Mouse (Mus musculus): ENCODE results near the gene Nfix. TPM values are rescaled to one million over a fixed set of nuclear protein-coding genes. Genes with fewer than 3 reads are reported as not detected.

Gene Nfix
- polyA plus RNA-seq, 1 experiment: 18.2 TPM

DNA sequence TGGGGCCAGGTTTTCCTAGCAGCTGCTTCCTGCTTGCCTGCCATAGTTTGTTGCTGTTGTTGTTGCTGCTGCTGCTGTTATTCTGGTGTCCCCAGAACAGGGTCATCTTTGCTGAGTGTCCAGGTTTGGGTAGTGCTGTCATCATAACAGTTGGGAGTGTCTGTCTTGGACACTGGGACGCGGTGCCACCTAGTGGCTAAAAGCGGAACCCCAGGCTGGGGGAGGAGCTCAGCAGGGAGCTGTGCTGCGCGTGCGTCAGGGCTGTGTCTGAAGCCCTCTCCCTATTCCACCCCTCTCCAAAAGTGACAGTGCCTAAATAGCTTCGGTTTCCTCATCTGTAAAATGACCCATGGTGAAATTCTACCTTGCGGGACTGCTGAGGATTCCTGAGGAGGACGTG is 15.4 kb upstream of the Nfix start:
- no peak overlapping the region for H3K4me3 ChIP-seq (ENCODE audit: control insufficient read depth, insufficient read depth, low read length)
- 14% methylated on average over 9 of the region's 9 CpGs for WGBS
- H3K27me3 ChIP-seq (ENCODE audit: control insufficient read depth, insufficient read depth, low read length): no peaks in the 10 kb centered on the region
- H3K27ac ChIP-seq (ENCODE audit: control insufficient read depth, insufficient read depth, low read length): no peak overlapping the region
- no peaks in the 10 kb centered on the region for H3K36me3 ChIP-seq (ENCODE audit: control insufficient read depth, insufficient read depth, low read length)
- DNase-seq: peak; percentile 94
- TF ChIP-seq POLR2A (IDR thresholded peaks at IDR 0.05; ENCODE audit: control insufficient read depth, extremely low read depth, insufficient read depth, low read length, poor library complexity): no peak
- peak; percentile 90 for TF ChIP-seq CTCF (IDR thresholded peaks at IDR 0.05; ENCODE audit: borderline replicate concordance, control insufficient read depth, extremely low read depth, insufficient read depth, low read length, poor library complexity)
- peaks cover 2% of the 10 kb centered on the region; the same call in 1 of the 2 replicates for H3K4me1 ChIP-seq (replicated peaks; ENCODE audit: control insufficient read depth, insufficient read depth, low read length)

DNA sequence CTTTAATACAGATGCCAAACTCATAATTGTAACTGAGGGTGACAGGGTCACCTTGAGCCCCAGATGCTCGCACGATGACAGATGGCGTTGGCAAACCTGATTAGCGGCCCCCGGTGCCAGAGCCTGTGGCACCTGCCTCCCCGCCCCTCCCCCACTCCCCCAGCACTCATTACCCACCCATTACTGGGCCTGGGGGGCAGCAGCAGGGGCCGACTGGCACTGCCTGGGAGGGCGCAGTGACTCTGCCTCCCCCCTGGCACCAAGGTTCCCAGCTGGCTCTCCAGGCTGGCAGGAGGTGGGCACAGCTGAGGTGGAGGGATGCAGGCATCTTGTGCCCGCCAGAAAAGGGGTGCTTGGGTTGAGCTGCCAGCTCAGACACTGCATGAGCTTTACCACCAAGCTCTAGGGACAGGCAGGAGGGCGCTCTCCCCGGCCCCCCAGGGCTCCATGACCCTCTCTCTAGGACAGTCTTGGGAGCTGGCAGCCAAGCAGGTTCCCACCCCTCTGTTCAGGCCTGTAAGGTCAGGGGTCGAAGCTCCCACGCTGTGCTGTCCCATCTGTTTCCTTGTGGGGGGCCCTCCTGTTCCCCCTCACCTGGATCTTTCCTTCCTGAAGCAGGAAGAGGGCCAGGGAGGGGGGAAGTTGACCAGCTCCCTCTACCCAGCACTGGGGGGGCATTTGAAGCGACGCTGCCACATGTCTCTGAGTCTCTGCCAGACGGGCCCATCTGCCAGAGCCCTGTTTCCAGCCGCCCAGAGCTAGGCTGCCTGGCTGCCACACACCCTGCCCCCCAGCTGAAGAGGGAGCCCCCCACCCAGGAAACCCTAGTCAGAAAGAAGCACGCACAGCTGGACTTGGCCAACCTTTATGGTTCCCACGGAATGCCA is 14.7 kb upstream of the Nfix start:
- H3K27ac ChIP-seq (ENCODE audit: control insufficient read depth, insufficient read depth, low read length): no peak overlapping the region
- DNase-seq: no peak
- no peaks in the 10 kb centered on the region for H3K36me3 ChIP-seq (ENCODE audit: control insufficient read depth, insufficient read depth, low read length)
- no peak for TF ChIP-seq POLR2A (IDR thresholded peaks at IDR 0.05; ENCODE audit: control insufficient read depth, extremely low read depth, insufficient read depth, low read length, poor library complexity)
- TF ChIP-seq CTCF (IDR thresholded peaks at IDR 0.05; ENCODE audit: borderline replicate concordance, control insufficient read depth, extremely low read depth, insufficient read depth, low read length, poor library complexity): no peak
- peaks cover 2% of the 10 kb centered on the region; the same call in 1 of the 2 replicates for H3K4me1 ChIP-seq (replicated peaks; ENCODE audit: control insufficient read depth, insufficient read depth, low read length)
- WGBS: 49% methylated on average over 19 of the region's 19 CpGs
- no peak overlapping the region for H3K4me3 ChIP-seq (ENCODE audit: control insufficient read depth, insufficient read depth, low read length)
- H3K27me3 ChIP-seq (ENCODE audit: control insufficient read depth, insufficient read depth, low read length): no peaks in the 10 kb centered on the region

DNA sequence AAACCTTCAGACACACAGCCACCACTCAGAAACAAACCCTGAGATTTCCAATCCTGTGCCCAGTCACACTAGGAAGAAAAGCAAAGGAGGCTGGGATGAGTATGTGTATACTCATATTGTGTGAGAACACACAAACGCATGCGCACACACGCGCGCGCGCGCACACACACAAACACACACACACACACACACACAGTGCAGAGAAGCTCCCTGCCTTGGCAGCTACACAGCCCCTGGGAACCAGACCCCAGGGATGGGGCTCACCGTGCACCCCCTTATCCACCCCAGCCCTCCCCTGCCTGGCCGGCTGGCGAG is 14.1 kb upstream of the Nfix start:
- Histone ChIP-seq H3K27me3 (ENCODE audit: control insufficient read depth, insufficient read depth, low read length) (no peaks in the 10 kb centered on the region), H3K4me3 (ENCODE audit: control insufficient read depth, insufficient read depth, low read length) (no peak overlapping the region), H3K36me3 (ENCODE audit: control insufficient read depth, insufficient read depth, low read length) (no peaks in the 10 kb centered on the region), H3K27ac (ENCODE audit: control insufficient read depth, insufficient read depth, low read length) (no peak overlapping the region), H3K4me1 (replicated peaks; ENCODE audit: control insufficient read depth, insufficient read depth, low read length) (peaks cover 2% of the 10 kb centered on the region; the same call in 1 of the 2 replicates)
- WGBS: 96% methylated on average over 11 of the region's 11 CpGs
- no peak for DNase-seq
- TF ChIP-seq CTCF (IDR thresholded peaks at IDR 0.05; ENCODE audit: borderline replicate concordance, control insufficient read depth, extremely low read depth, insufficient read depth, low read length, poor library complexity): no peak
- no peak for TF ChIP-seq POLR2A (IDR thresholded peaks at IDR 0.05; ENCODE audit: control insufficient read depth, extremely low read depth, insufficient read depth, low read length, poor library complexity)

DNA sequence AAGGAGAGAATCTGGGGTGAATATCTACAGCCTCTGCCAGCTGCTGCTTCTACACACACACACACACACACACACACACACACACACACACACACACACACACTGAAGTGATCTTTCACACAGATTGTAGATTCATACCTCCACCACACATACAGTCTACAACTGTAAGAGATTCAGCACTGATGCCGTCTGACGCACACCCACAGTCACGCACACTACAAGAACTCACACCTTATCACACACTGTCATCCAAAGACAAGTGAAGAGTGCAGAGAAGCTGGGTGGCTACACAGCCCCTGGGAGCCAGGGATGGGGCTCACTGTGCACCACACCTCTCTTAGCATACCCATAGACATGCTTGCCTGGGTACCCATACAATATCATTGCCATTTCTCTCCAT is 13.7 kb upstream of the Nfix start:
- H3K27me3 ChIP-seq (ENCODE audit: control insufficient read depth, insufficient read depth, low read length): no peaks in the 10 kb centered on the region
- H3K4me1 ChIP-seq (replicated peaks; ENCODE audit: control insufficient read depth, insufficient read depth, low read length): peaks cover 2% of the 10 kb centered on the region; the same call in 1 of the 2 replicates
- no peak overlapping the region for H3K4me3 ChIP-seq (ENCODE audit: control insufficient read depth, insufficient read depth, low read length)
- DNase-seq: no peak
- TF ChIP-seq POLR2A (IDR thresholded peaks at IDR 0.05; ENCODE audit: control insufficient read depth, extremely low read depth, insufficient read depth, low read length, poor library complexity) (no peak), CTCF (IDR thresholded peaks at IDR 0.05; ENCODE audit: borderline replicate concordance, control insufficient read depth, extremely low read depth, insufficient read depth, low read length, poor library complexity) (no peak)
- WGBS: 93% methylated on average over 3 of the region's 3 CpGs
- H3K36me3 ChIP-seq (ENCODE audit: control insufficient read depth, insufficient read depth, low read length): no peaks in the 10 kb centered on the region
- no peak overlapping the region for H3K27ac ChIP-seq (ENCODE audit: control insufficient read depth, insufficient read depth, low read length)

DNA sequence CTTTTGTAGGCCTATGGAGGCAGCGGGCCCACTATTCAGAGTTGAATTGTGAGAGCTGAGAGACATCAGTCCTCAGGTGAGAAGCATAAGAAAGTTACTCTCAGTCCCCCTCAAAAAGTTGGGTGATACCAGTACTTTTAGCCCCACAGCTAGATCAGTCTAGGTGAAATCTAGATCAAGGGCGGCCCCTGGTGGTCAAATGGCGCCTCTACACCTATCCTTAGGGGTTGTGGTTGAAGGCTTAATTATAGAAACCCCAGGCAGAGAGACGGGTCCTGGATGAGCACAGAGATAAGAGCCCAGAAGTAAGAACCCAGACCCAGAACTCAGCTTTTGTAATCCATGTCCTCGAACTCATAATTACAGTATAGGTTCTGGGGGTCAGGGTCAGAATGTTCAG is 12.9 kb upstream of the Nfix start:
- Histone ChIP-seq H3K27ac (ENCODE audit: control insufficient read depth, insufficient read depth, low read length) (no peak overlapping the region), H3K36me3 (ENCODE audit: control insufficient read depth, insufficient read depth, low read length) (no peaks in the 10 kb centered on the region), H3K4me3 (ENCODE audit: control insufficient read depth, insufficient read depth, low read length) (no peak overlapping the region), H3K27me3 (ENCODE audit: control insufficient read depth, insufficient read depth, low read length) (no peaks in the 10 kb centered on the region), H3K4me1 (replicated peaks; ENCODE audit: control insufficient read depth, insufficient read depth, low read length) (peaks cover 2% of the 10 kb centered on the region; the same call in 1 of the 2 replicates)
- WGBS: 2% methylated on average over 5 of the region's 5 CpGs
- TF ChIP-seq POLR2A (IDR thresholded peaks at IDR 0.05; ENCODE audit: control insufficient read depth, extremely low read depth, insufficient read depth, low read length, poor library complexity) (no peak), CTCF (IDR thresholded peaks at IDR 0.05; ENCODE audit: borderline replicate concordance, control insufficient read depth, extremely low read depth, insufficient read depth, low read length, poor library complexity) (no peak)
- DNase-seq: peak; percentile 82

DNA sequence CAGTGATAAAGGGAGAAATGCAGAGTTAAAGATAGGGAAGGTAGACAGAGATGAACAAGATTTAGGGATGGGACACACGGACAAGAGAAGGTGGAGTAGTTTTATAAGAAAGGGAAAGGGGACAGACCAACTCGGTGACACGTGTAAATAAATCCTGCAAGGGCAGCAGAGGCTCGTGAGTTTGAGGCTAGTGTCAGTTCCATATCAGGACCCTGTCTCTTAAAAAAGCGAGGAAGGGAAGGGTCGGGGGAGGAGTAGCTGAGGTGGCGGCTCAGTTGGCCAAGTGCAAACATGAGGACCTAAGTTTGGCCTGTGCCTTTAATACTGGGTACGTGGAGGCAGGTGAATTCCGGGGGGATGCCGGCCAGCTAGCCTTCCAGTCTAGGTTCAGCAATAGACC is 11.2 kb upstream of the Nfix start:
- H3K27ac ChIP-seq (ENCODE audit: control insufficient read depth, insufficient read depth, low read length): no peak overlapping the region
- no peak for DNase-seq
- H3K4me3 ChIP-seq (ENCODE audit: control insufficient read depth, insufficient read depth, low read length): no peak overlapping the region
- H3K36me3 ChIP-seq (ENCODE audit: control insufficient read depth, insufficient read depth, low read length): no peaks in the 10 kb centered on the region
- H3K27me3 ChIP-seq (ENCODE audit: control insufficient read depth, insufficient read depth, low read length): no peaks in the 10 kb centered on the region
- H3K4me1 ChIP-seq (replicated peaks; ENCODE audit: control insufficient read depth, insufficient read depth, low read length): peaks cover 2% of the 10 kb centered on the region; the same call in 1 of the 2 replicates
- TF ChIP-seq CTCF (IDR thresholded peaks at IDR 0.05; ENCODE audit: borderline replicate concordance, control insufficient read depth, extremely low read depth, insufficient read depth, low read length, poor library complexity) (no peak), POLR2A (IDR thresholded peaks at IDR 0.05; ENCODE audit: control insufficient read depth, extremely low read depth, insufficient read depth, low read length, poor library complexity) (no peak)
- WGBS: 59% methylated on average over 10 of the region's 10 CpGs

All from thymus, adult 2 months (tissue).